Mouse (Mus musculus): ENCODE measurements at regions not wholly inside any gene's neighbourhood (a gene's known extent, or its start where the extent isn't known, plus 50 kb on each side); places are given as distances from the start of the nearest gene placed in this dataset.

DNA sequence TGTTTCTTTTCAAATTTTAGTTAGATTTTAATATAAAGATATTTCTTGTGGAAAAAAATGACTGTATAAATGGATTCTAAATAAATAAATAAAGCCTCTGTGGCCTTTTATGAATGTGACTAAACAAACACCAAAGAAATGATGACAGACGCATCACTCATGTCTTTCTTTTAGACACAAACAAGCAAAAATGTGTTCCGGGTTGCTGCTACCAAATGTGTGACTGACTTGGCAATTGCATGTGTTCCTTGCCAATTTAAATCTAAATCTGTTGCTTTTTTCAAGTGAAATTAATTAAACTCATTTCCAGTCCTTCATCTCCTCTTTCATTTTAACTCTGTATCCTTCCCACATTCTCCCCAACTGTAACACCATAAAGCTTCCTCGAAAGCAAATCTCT lies 225.7 kb upstream of the Isl1 start:
- TF ChIP-seq POLR2A (IDR thresholded peaks at IDR 0.05; ENCODE audit: borderline replicate concordance, extremely low read depth, low read depth, low read length) (no peak), CTCF (IDR thresholded peaks at IDR 0.05; ENCODE audit: insufficient read depth, low read length) (no peak)

Measured in lung, adult 2 months (tissue).